Mouse (Mus musculus) mature B cell (primary cell): ENCODE data around the gene Kif1bp.
"Not testable (repeated sequence)": the region's sequence is repeated elsewhere in the genome, so short reads cannot be mapped to it uniquely, and the experiment has no call there.

Source experiments
- in situ Hi-C: fragments of 300-500 bp; cut with MboI; formaldehyde crosslinking; loops from 2 replicates; pipeline ENCODE4 v1.14.3; 2019

The Kif1bp gene

DNA sequence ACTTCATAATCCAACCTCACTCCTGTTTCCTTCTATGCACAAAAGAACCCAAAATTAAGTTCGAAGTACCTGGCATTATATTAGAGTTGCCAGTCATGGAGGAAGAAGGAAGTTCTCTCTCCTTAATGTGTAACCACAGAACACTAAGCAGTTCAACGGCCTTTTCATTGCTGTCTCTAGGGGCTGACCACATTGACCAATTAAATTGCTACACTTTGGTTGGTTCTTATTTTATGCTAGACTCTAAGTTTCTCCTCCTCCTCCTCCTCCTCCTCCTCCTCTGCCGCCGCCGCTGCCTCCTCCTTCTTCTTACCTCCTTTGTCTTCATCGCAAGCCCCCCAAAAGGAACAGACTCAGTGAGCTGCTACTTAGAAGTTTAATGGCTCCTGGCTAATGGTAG lies 66.7 kb downstream of the Kif1bp start:
- in situ Hi-C loops: no loop called here

GRCm38 (mm10) chr10:62509032-62509656 lies 69.1 kb downstream of the Kif1bp start:
- in situ Hi-C loops: loop anchor here (5.0 kb wide), 1 partner anchor 33 kb away; no protein-coding TSS in a partner anchor

- in situ Hi-C loops: loop anchor here (5.0 kb wide), 1 partner anchor 34 kb away; no protein-coding TSS in a partner anchor
Measured at GRCm38 (mm10) chr10:62508459-62508858, 69.8 kb downstream of the Kif1bp start.

- in situ Hi-C loops: loop anchor here (5.0 kb wide), 1 partner anchor 35 kb away; no protein-coding TSS in a partner anchor
Measured at GRCm38 (mm10) chr10:62507591-62508308, 70.5 kb downstream of the Kif1bp start.

GRCm38 (mm10) chr10:62507071-62507470 lies 71.2 kb downstream of the Kif1bp start:
- in situ Hi-C loops: loop anchor here (5.0 kb wide), 1 partner anchor 35 kb away; no protein-coding TSS in a partner anchor

- in situ Hi-C loops: loop anchor here (5.0 kb wide), 1 partner anchor 36 kb away; no protein-coding TSS in a partner anchor
Measured at GRCm38 (mm10) chr10:62506019-62506556, 72.2 kb downstream of the Kif1bp start.

DNA sequence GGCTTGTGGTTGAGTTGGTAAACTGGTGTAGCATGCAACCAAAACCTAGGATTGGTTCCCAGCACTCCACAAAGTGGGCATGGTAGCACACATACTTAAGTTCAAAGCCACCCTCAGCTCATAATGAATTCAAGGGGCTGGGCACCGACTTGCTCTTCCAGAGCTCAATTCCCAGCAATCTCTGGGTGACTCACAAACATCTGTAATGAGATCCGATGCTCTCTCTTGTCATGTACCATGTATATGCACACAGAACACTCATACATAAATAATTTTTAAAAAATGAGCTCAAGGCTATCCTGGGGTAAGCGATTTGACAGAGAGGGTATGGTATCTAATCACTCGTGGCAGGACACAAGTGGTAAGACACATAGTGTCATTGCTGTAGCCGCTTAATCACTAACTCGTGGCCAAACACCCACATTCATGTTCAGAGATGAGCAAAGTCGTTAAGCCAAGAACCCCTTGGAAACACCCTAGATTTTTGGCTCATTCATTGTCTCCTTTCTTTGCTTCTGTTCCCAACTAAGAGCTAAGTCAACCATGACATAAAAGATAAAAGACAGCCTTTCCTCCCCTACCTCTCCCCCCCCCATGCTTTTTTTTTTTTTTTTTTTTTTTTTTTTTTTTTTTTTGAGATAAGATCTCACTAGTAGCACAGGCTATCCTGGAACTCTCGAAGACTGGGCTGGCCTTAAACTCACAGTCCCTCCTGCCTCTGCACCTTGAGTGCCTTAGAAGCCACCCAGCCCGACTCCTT lies 72.9 kb downstream of the Kif1bp start:
- in situ Hi-C loops: loop anchor here (5.0 kb wide), 1 partner anchor 37 kb away; no protein-coding TSS in a partner anchor

DNA sequence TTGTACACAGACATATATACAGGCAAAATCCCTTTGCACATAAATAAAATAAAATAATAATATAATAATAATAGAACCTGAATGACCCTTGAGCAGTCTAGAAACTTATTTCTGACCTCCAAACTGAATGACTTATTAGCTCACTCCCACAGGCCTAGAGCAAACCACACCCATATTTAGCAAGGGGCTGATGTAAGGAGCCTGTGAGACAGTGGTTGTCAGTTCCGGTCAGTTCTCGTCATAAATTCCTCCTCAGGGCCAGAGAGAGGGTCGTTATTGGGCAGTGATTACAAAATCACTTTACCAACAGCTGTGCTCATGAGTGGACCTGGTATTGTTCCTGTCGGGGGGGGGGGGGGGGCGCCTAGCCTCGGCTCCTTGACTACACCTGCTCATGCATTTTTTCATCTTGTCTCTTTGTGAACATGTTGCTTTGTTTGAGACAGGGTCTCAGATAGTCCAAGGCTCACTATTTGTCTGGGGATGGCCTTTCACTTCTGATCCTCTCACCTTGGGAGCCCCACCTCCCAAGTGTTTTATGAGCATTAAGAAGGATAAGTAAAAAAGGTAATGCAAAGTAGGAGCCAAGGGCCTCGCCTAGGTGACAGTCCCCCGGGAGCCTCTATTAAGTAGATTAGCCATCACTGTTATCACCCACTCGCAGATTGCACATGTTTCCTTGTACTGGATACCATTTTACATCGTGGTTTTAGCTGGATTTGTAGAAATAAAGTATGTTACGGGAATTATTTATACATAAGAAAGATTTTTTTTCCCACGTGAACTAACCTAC lies 74.2 kb downstream of the Kif1bp start:
- in situ Hi-C loops: no loop called here

GRCm38 (mm10) chr10:62503353-62503752 lies 74.9 kb downstream of the Kif1bp start:
- in situ Hi-C loops: no loop called here

- in situ Hi-C loops: no loop called here
Measured at GRCm38 (mm10) chr10:62501951-62502350, 76.3 kb downstream of the Kif1bp start.

- in situ Hi-C loops: no loop called here
Measured at GRCm38 (mm10) chr10:62500916-62501615, 77.2 kb downstream of the Kif1bp start.

GRCm38 (mm10) chr10:62500088-62500915 lies 78.0 kb downstream of the Kif1bp start:
- in situ Hi-C loops: no loop called here

DNA sequence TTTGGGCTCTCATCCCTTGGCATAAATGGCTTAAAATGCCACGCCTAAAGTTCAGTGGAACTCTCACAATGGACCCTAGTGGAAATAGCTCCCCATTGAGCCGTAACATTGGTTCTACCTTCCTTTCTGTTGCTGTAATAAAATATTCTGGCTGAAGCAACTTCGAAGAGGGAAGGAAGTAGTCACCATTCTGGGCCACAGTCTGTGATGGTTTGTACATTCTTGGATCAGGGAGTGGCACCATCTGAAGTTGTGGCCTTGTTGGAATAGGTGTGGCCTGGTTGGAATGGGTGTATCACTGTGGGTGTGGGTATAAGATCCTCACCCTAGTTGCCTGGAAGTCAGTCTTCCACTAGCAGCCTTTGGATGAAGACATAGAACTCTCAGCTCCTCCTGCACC lies 86.6 kb downstream of the Kif1bp start:
- in situ Hi-C loops: not testable (repeated sequence)
